Mouse (Mus musculus) liver, embryonic 16.5 days (tissue): ENCODE results near the gene Gpr18. TPM values are rescaled to one million over a fixed set of nuclear protein-coding genes. Genes with fewer than 3 reads are reported as not detected.
A peak's percentile ranks its signal among the peaks of the same experiment; 100 is the strongest.

Experiments used
- ATAC-seq: fragments of 200-750 bp; cut with Nextera tagmentation; 2 replicates; pipeline ENCODE4 v1.8.0; 2017; ENCODE audit warnings: low read depth, mild to moderate bottlenecking, moderate number of reproducible peaks, moderate library complexity
- H3K27ac ChIP-seq: fragments of 300-500 bp; sonication (generic); 2 replicates; pipeline ENCODE4 v1.5.1; 2014; ENCODE audit warnings: mild to moderate bottlenecking, low read length
- H3K27me3 ChIP-seq: fragments of 300-500 bp; sonication (generic); 2 replicates; pipeline ENCODE4 v1.6.1; 2014; ENCODE audit warnings: low read depth, low read length, mixed read lengths; ENCODE audit not compliant: control insufficient read depth, insufficient read depth
- H3K36me3 ChIP-seq: fragments of 300-500 bp; sonication (generic); 2 replicates; pipeline ENCODE4 v1.6.1; 2014; ENCODE audit warnings: mild to moderate bottlenecking; ENCODE audit not compliant: control insufficient read depth, insufficient read depth
- H3K4me1 ChIP-seq: fragments of 300-500 bp; sonication (generic); 2 replicates; pipeline ENCODE4 v1.6.1; 2014; ENCODE audit warnings: low read depth, low read length, mixed read lengths; ENCODE audit not compliant: control insufficient read depth
- H3K4me2 ChIP-seq: fragments of 300-500 bp; sonication (generic); 2 replicates; pipeline ENCODE4 v1.6.1; 2014; ENCODE audit warnings: low read depth, low read length, mixed read lengths
- H3K4me3 ChIP-seq: fragments of 300-500 bp; sonication (generic); 2 replicates; pipeline ENCODE4 v1.5.1; 2014; ENCODE audit warnings: low read depth, mild to moderate bottlenecking, low read length
- H3K9ac ChIP-seq: fragments of 300-500 bp; sonication (generic); 2 replicates; pipeline ENCODE4 v1.6.1; 2014; ENCODE audit warnings: low read depth, low read length
- H3K9me3 ChIP-seq: fragments of 300-500 bp; sonication (generic); replicated peaks from 2 replicates; pipeline ENCODE4 v1.6.1; 2016; ENCODE audit warnings: low read length; ENCODE audit not compliant: control insufficient read depth
- WGBS: fragments of 180-500 bp; shearing (Covaris S2); extraction: QIAGEN DNeasy Blood & Tissue Kit; methylation state at CpG from one replicate; pipeline ENCODE4 v1.1.7; 2014; ENCODE audit not compliant: insufficient replicate concordance; 5-methylcytosine and 5-hydroxymethylcytosine counted together
- polyA plus RNA-seq: library from polyadenylated mRNA; unstranded; fragments of >200 nt; fragmentation: Nextera tagmentation; extraction: Ambion mirVana; gene quantifications from 2 replicates; pipeline ENCODE4 v1.2.1, GENCODE M21; 2015

The Gpr18 gene
- polyA plus RNA-seq, 1 experiment from 2014 or later, result 0.34 TPM

GRCm38 (mm10) chr14:121931594-121931993, 16.0 kb upstream of the Gpr18 start:
- no peaks in the 10 kb centered on the region; the same call in 1 of the 2 replicates for H3K36me3 ChIP-seq
- no peak overlapping the region for H3K4me3 ChIP-seq
- no peaks in the 10 kb centered on the region for H3K27me3 ChIP-seq
- no peak overlapping the region for H3K4me2 ChIP-seq
- no peak overlapping the region for H3K27ac ChIP-seq
- no peak for ATAC-seq
- 91% methylated on average over 3 of the region's 3 CpGs for WGBS
- peaks cover 13% of the 10 kb centered on the region for H3K4me1 ChIP-seq
- H3K9me3 ChIP-seq, result no peaks in the 10 kb centered on the region
- H3K9ac ChIP-seq, result no peak overlapping the region

GRCm38 (mm10) chr14:121930731-121931383, 15.3 kb upstream of the Gpr18 start:
- Histone ChIP-seq H3K27me3 (no peaks in the 10 kb centered on the region), H3K4me2 (no peak overlapping the region), H3K9ac (no peak overlapping the region), H3K4me1 (peaks cover 13% of the 10 kb centered on the region), H3K36me3 (no peaks in the 10 kb centered on the region; the same call in 1 of the 2 replicates), H3K9me3 (no peaks in the 10 kb centered on the region), H3K4me3 (no peak overlapping the region), H3K27ac (no peak overlapping the region)
- ATAC-seq, result no peak
- 63% methylated on average over 7 of the region's 7 CpGs for WGBS

- Histone ChIP-seq H3K4me1 (peaks cover 13% of the 10 kb centered on the region), H3K9me3 (no peaks in the 10 kb centered on the region), H3K27ac (peak overlapping the region; percentile 76), H3K4me3 (0 out of 2 replicates have a peak overlapping the region, but pooled peaks have one; percentile 6), H3K4me2 (peak overlapping the region; percentile 47), H3K27me3 (no peaks in the 10 kb centered on the region), H3K9ac (no peak overlapping the region), H3K36me3 (no peaks in the 10 kb centered on the region)
- 17% methylated on average over 12 of the region's 12 CpGs for WGBS
- ATAC-seq, result peak; percentile 88
These were observed 13.8 kb upstream of the Gpr18 start for GRCm38 (mm10) chr14:121929243-121929951.

- Histone ChIP-seq H3K4me1 (peaks cover 13% of the 10 kb centered on the region), H3K36me3 (no peaks in the 10 kb centered on the region), H3K27me3 (no peaks in the 10 kb centered on the region), H3K9ac (no peak overlapping the region), H3K4me3 (no peak overlapping the region), H3K9me3 (no peaks in the 10 kb centered on the region), H3K4me2 (peak overlapping the region; percentile 47), H3K27ac (peak overlapping the region; percentile 76)
- peak; percentile 43 for ATAC-seq
- 29% methylated on average over 8 of the region's 8 CpGs for WGBS
These were observed 13.0 kb upstream of the Gpr18 start for GRCm38 (mm10) chr14:121928375-121929137.

GRCm38 (mm10) chr14:121927451-121927850, 11.9 kb upstream of the Gpr18 start:
- Histone ChIP-seq H3K9me3 (no peaks in the 10 kb centered on the region), H3K27ac (no peak overlapping the region), H3K4me3 (no peak overlapping the region), H3K9ac (no peak overlapping the region), H3K4me2 (no peak overlapping the region), H3K4me1 (peaks cover 13% of the 10 kb centered on the region), H3K36me3 (no peaks in the 10 kb centered on the region), H3K27me3 (no peaks in the 10 kb centered on the region)
- ATAC-seq, result no peak
- 78% methylated on average over 8 of the region's 8 CpGs for WGBS

GRCm38 (mm10) chr14:121926901-121927300, 11.3 kb upstream of the Gpr18 start:
- Histone ChIP-seq H3K36me3 (no peaks in the 10 kb centered on the region), H3K9me3 (no peaks in the 10 kb centered on the region), H3K9ac (no peak overlapping the region), H3K4me1 (peaks cover 13% of the 10 kb centered on the region), H3K27me3 (no peaks in the 10 kb centered on the region), H3K4me2 (no peak overlapping the region), H3K27ac (no peak overlapping the region), H3K4me3 (no peak overlapping the region)
- ATAC-seq, result no peak
- 68% methylated on average over 6 of the region's 6 CpGs for WGBS

- H3K27ac ChIP-seq, result no peak overlapping the region
- no peaks in the 10 kb centered on the region for H3K9me3 ChIP-seq
- no peak overlapping the region for H3K4me3 ChIP-seq
- H3K27me3 ChIP-seq, result no peaks in the 10 kb centered on the region
- ATAC-seq, result no peak
- H3K4me2 ChIP-seq, result no peak overlapping the region
- no peaks in the 10 kb centered on the region for H3K36me3 ChIP-seq
- H3K4me1 ChIP-seq, result peaks cover 13% of the 10 kb centered on the region
- H3K9ac ChIP-seq, result no peak overlapping the region
- 72% methylated on average over 6 of the region's 6 CpGs for WGBS
These were observed 9.3 kb upstream of the Gpr18 start for GRCm38 (mm10) chr14:121924876-121925275.

GRCm38 (mm10) chr14:121922731-121923130, 7.2 kb upstream of the Gpr18 start:
- Histone ChIP-seq H3K36me3 (no peaks in the 10 kb centered on the region), H3K9ac (no peak overlapping the region), H3K4me3 (no peak overlapping the region), H3K27ac (no peak overlapping the region), H3K9me3 (no peaks in the 10 kb centered on the region), H3K4me2 (no peak overlapping the region), H3K4me1 (no peaks in the 10 kb centered on the region; the same call in 1 of the 2 replicates), H3K27me3 (no peaks in the 10 kb centered on the region)
- ATAC-seq, result no peak
- 62% methylated on average over 4 of the region's 4 CpGs for WGBS
